Comparison of ENCODE assay signal across 9 mouse cellular contexts in the genomic region with DNA sequence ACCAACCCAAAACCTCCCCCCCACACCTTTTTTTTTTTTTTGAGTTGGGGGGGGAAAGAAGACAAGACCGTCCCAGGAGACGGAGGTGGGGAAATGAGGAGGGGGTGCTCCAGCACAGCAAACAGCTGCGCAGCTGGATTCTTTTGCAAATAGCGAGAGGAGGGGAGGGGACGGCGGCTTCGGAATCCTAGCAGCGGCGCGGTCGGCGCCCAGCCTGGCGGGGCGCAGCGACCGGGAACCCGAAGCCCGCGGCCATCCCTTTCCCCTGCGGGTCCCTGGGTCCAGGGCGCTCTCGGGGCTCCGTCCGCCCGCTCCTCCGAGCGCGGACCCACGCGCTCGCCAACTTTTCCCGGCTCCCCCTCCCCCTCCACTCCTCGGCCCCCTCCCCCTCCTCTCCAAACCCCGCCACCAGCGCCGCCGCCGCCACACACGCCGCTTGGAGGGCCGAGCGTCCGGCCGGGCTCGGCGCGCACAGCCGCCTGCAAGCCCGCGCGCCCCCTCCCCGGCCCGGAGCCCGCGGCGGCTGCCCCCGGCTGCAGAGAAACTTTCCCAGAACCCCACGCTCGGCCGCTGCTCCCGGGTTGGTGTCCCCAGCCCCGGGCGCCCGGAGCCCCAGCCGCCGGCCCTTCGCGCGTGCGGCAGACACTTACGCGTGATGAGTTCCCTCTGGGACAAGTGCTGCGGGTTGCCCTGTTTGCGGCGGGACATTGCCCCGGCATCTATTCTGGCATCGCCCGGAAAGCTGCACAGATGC. TPM values are rescaled to one million over a fixed set of nuclear protein-coding genes. Genes with fewer than 3 reads are reported as not detected.
DNase-seq lines count a peak whose midpoint lies in the region; ATAC-seq lines count a peak whose summit lies in the region.
"Had no signal": no experiment of that assay in that cellular context is flagged by ENCODE, and none has a peak within 500 bp of the region (broad histone marks: within the 10 kb centered on the region; RNA-seq: fewer than 3 reads in every experiment).

No protein-coding gene starts in this region.

- no peak for ATAC-seq in heart, embryonic 14.5 days (ENCODE audit: insufficient number of reproducible peaks, insufficient read depth, low FRiP score, low read depth)
- no peak for ATAC-seq in heart, embryonic 16.5 days (replicated peaks; ENCODE audit: extremely low read depth, insufficient read depth, low FRiP score)
- ATAC-seq: Patski had no signal

- 0% methylated on average over 75 of the region's 78 CpGs for whole genome bisulfite sequencing in heart, embryonic 14.5 days
- under 1% methylated on average over 72 of the region's 78 CpGs for whole genome bisulfite sequencing in heart, embryonic 16.5 days
- WGBS in midbrain, embryonic 10.5 days = under 1% methylated on average over 66 of the region's 78 CpGs

- H3K27me3 ChIP-seq in heart, embryonic 14.5 days (ENCODE audit: control insufficient read depth, insufficient read depth, low read length) = peaks cover 61% of the 10 kb centered on the region
- peaks cover 56% of the 10 kb centered on the region for H3K27me3 ChIP-seq in heart, embryonic 16.5 days (ENCODE audit: control insufficient read depth, insufficient read depth, low read length)
- peaks cover 77% of the 10 kb centered on the region for H3K27me3 ChIP-seq in midbrain, embryonic 10.5 days (ENCODE audit: low read depth, poor library complexity, severe bottlenecking)

- H3K4me2 ChIP-seq in heart, embryonic 14.5 days (ENCODE audit: low read length) = peak overlapping the region; percentile 99
- H3K4me2 ChIP-seq in heart, embryonic 16.5 days (ENCODE audit: low read depth, low read length) = peak overlapping the region; percentile 98

- H3K27ac ChIP-seq in heart, embryonic 14.5 days (replicated peaks in 1 of 2; ENCODE audit: control insufficient read depth in 1 of 2, insufficient read depth in 1 of 2, low read depth in 2 of 2, low read length in 2 of 2) = no peak overlapping the region
- peak overlapping the region; percentile 82; the same call in 1 of the 2 replicates for H3K27ac ChIP-seq in heart, embryonic 16.5 days (ENCODE audit: low read length)
- peak overlapping the region; percentile 96 for H3K27ac ChIP-seq in midbrain, embryonic 10.5 days (replicated peaks)

- H3K9ac ChIP-seq in heart, embryonic 14.5 days (ENCODE audit: low read length) = peak overlapping the region; percentile 84
- peak overlapping the region; percentile 86 for H3K9ac ChIP-seq in heart, embryonic 16.5 days (ENCODE audit: low read length)

- DNase-seq in heart, adult 18-20 months = no peak
- DNase-seq in ZHBTc4 (ENCODE audit: low read depth, low spot score) = peak; percentile 71
- peak; percentile 78 for DNase-seq in midbrain, embryonic 10.5 days (ENCODE audit: low spot score)
- DNase-seq in thymus, postnatal 25 days = peak; percentile 62
- no peak for DNase-seq in cerebellum, adult 9-11 months
- no peak for DNase-seq in ovary, adult 18-20 months (ENCODE audit: low spot score)

- peak overlapping the region; percentile 83 to 85 for H3K4me3 ChIP-seq in heart, embryonic 14.5 days (ENCODE audit: control insufficient read depth in 1 of 2, insufficient read depth in 1 of 2, low read depth in 1 of 2, low read length in 2 of 2)
- peak overlapping the region; percentile 76 for H3K4me3 ChIP-seq in heart, embryonic 16.5 days (ENCODE audit: low read length)
- peak overlapping the region; percentile 86 for H3K4me3 ChIP-seq in midbrain, embryonic 10.5 days

- peaks cover 7 to 22% of the 10 kb centered on the region in 2 experiments; a peak in 3 of 4 replicates for H3K4me1 ChIP-seq in heart, embryonic 14.5 days (ENCODE audit: control insufficient read depth in 2 of 2, insufficient read depth in 2 of 2, low read length in 2 of 2)
- peaks cover 13% of the 10 kb centered on the region for H3K4me1 ChIP-seq in heart, embryonic 16.5 days (ENCODE audit: control insufficient read depth, insufficient read depth, low read length)
- H3K4me1 ChIP-seq in midbrain, embryonic 10.5 days = peaks cover 58% of the 10 kb centered on the region

- H3K9me3 ChIP-seq in heart, embryonic 14.5 days (ENCODE audit: control insufficient read depth, low read length) = no peaks in the 10 kb centered on the region
- H3K9me3 ChIP-seq in heart, embryonic 16.5 days (replicated peaks; ENCODE audit: control insufficient read depth, low read length) = no peaks in the 10 kb centered on the region
- no peaks in the 10 kb centered on the region for H3K9me3 ChIP-seq in midbrain, embryonic 10.5 days (replicated peaks)

- no peaks in the 10 kb centered on the region for H3K36me3 ChIP-seq in heart, embryonic 14.5 days (ENCODE audit: control insufficient read depth, insufficient read depth, low read length)
- no peaks in the 10 kb centered on the region for H3K36me3 ChIP-seq in heart, embryonic 16.5 days (ENCODE audit: control insufficient read depth, insufficient read depth)
- H3K36me3 ChIP-seq in midbrain, embryonic 10.5 days = no peaks in the 10 kb centered on the region

RNA-seq across cellular contexts. Expression of gene Bcl11b, which starts 0.8 kb away (rescaled TPM):
- 4.4 TPM in 2 replicates for polyA plus RNA-seq in heart, embryonic 14.5 days (2014; fragmentation: Nextera tagmentation; extraction: Ambion mirVana)
- total RNA-seq in heart, adult 18-20 months (2021) = 1 to 10 TPM in 1 of 2 experiments, under 1 TPM in 1; 0.69 to 1.1 TPM
- 6.3 and 9.0 TPM in 2 replicates for polyA plus RNA-seq in heart, embryonic 16.5 days (2015; fragmentation: Nextera tagmentation; extraction: Ambion mirVana)
- polyA plus RNA-seq in midbrain, embryonic 10.5 days (2016; fragmentation: Nextera tagmentation; extraction: Ambion mirVana) = 2.5 and 3.9 TPM in 2 replicates

Comparison
In these comparisons a context has a peak if more than half of its experiments do, and no peak if none do; other contexts are left out.
1. H3K27ac ChIP-seq: peak in heart, embryonic 16.5 days (single experiment) and midbrain, embryonic 10.5 days (single experiment); none in heart, embryonic 14.5 days (0 of 2).
2. DNase-seq: peak in ZHBTc4 (single experiment), midbrain, embryonic 10.5 days (single experiment) and thymus, postnatal 25 days (single experiment); none in heart, adult 18-20 months (0 of 2), cerebellum, adult 9-11 months (single experiment) and ovary, adult 18-20 months (single experiment).
3. Peak in every context shown above with its lines, with median percentiles within 50 percentile points of each other: H3K4me3 ChIP-seq.